Mouse (Mus musculus) gastrocnemius, adult 2 months (tissue): ENCODE results near the gene Hes2. TPM values are rescaled to one million over a fixed set of nuclear protein-coding genes. Genes with fewer than 3 reads are reported as not detected.

ENCODE experiments used
- DNase-seq: peaks from one replicate; pipeline ENCODE4 v3.0.0; 2022
- H3K27ac ChIP-seq: fragments of 200-600 bp; 2 replicates; pipeline ENCODE4 v1.8.1; 2022; ENCODE audit warnings: mild to moderate bottlenecking
- H3K4me3 ChIP-seq: fragments of 200-600 bp; 2 replicates; pipeline ENCODE4 v1.8.1; 2022; ENCODE audit warnings: mild to moderate bottlenecking, moderate library complexity
- CTCF ChIP-seq: fragments of 200-600 bp; IDR thresholded peaks from 2 replicates; pipeline ENCODE4 v1.8.1; 2022; ENCODE audit warnings: antibody characterized with exemption, mild to moderate bottlenecking, moderate library complexity
- intact Hi-C: fragments of 180-260 bp; cut with DNase I; formaldehyde crosslinking; loops from one replicate; pipeline ENCODE4 v1.15.1; 2025
- long read RNA-seq, 2 experiments: library from polyadenylated mRNA; stranded (forward); transcript quantifications; one replicate each; pipeline ENCODE4 v2.0.0; 2021
- total RNA-seq, 2 experiments: library from RNA; stranded (reverse); gene quantifications; 2 replicates each; pipeline ENCODE4 v1.2.3; 2021

Gene Hes2
- total RNA-seq, result not detected
- long read RNA-seq, experiment 1, result 0 reads
- long read RNA-seq, experiment 2, result 0 reads

- H3K27ac ChIP-seq, result no peak within 1 kb of the TSS
- intact Hi-C loops, result no loop called here
- H3K4me3 ChIP-seq, result peak within 1 kb of the TSS; percentile 60
- no peak for TF ChIP-seq CTCF
- DNase-seq, result peak; percentile 41
Observed at GRCm38 (mm10) chr4:152158585-152159284, at the start of gene Hes2. Hes2 (plus strand) TSS chr4:152158867.

- no peak overlapping the region for H3K4me3 ChIP-seq
- intact Hi-C loops, result no loop called here
- no peak overlapping the region for H3K27ac ChIP-seq
- no peak for DNase-seq
- no peak for TF ChIP-seq CTCF
Observed at GRCm38 (mm10) chr4:152109509-152109908, 49.2 kb upstream of the Hes2 start.

GRCm38 (mm10) chr4:152110689-152111088 lies 48.0 kb upstream of the Hes2 start:
- Histone ChIP-seq H3K27ac (no peak overlapping the region), H3K4me3 (no peak overlapping the region)
- no peak for TF ChIP-seq CTCF
- intact Hi-C loops, result no loop called here
- no peak for DNase-seq

GRCm38 (mm10) chr4:152112329-152112728 lies 46.3 kb upstream of the Hes2 start:
- Histone ChIP-seq H3K27ac (no peak overlapping the region), H3K4me3 (no peak overlapping the region)
- TF ChIP-seq CTCF, result no peak
- intact Hi-C loops, result no loop called here
- DNase-seq, result no peak

- no peak for DNase-seq
- TF ChIP-seq CTCF, result no peak
- intact Hi-C loops, result no loop called here
- H3K4me3 ChIP-seq, result no peak overlapping the region
- no peak overlapping the region for H3K27ac ChIP-seq
Observed at GRCm38 (mm10) chr4:152114080-152114479, 44.6 kb upstream of the Hes2 start.

- H3K4me3 ChIP-seq, result 0 out of 2 replicates have a peak within 1 kb of the TSS, but pooled peaks have one; percentile 5
- TF ChIP-seq CTCF, result no peak
- no peak within 1 kb of the TSS for H3K27ac ChIP-seq
- intact Hi-C loops, result no loop called here
- no peak for DNase-seq
Observed at GRCm38 (mm10) chr4:152115921-152116612, 42.6 kb upstream of the Hes2 start, which contains the start of gene Tnfrsf25. Tnfrsf25 (plus strand) TSS chr4:152115934.

- TF ChIP-seq CTCF, result no peak
- H3K4me3 ChIP-seq, result no peak overlapping the region
- no peak for DNase-seq
- intact Hi-C loops, result no loop called here
- no peak overlapping the region for H3K27ac ChIP-seq
Observed at GRCm38 (mm10) chr4:152117538-152117937, 41.1 kb upstream of the Hes2 start.

- peak; percentile 70 for DNase-seq
- intact Hi-C loops, result no loop called here
- Histone ChIP-seq H3K4me3 (peak overlapping the region; percentile 25), H3K27ac (no peak overlapping the region)
- TF ChIP-seq CTCF, result peak; percentile 66
Observed at GRCm38 (mm10) chr4:152119396-152120292, 39.0 kb upstream of the Hes2 start.

GRCm38 (mm10) chr4:152120311-152121182 lies 38.1 kb upstream of the Hes2 start:
- peak overlapping the region; percentile 46 for H3K4me3 ChIP-seq
- no peak for TF ChIP-seq CTCF

GRCm38 (mm10) chr4:152121183-152121505 lies 37.5 kb upstream of the Hes2 start:
- intact Hi-C loops, result no loop called here
- Histone ChIP-seq H3K4me3 (peak overlapping the region; percentile 46), H3K27ac (no peak overlapping the region)
- DNase-seq, result no peak
- no peak for TF ChIP-seq CTCF

More at GRCm38 (mm10) chr4:152120311-152121182, 38.1 kb upstream of the Hes2 start:
- intact Hi-C loops, result no loop called here
- H3K27ac ChIP-seq, result no peak overlapping the region
- no peak for DNase-seq

- Histone ChIP-seq H3K27ac (no peak overlapping the region), H3K4me3 (peak overlapping the region; percentile 71)
- TF ChIP-seq CTCF, result no peak
- intact Hi-C loops, result no loop called here
- DNase-seq, result no peak
Observed at GRCm38 (mm10) chr4:152124361-152124961, 34.2 kb upstream of the Hes2 start.
